Comparison of ENCODE assay signal across 8 mouse cellular contexts in genomic region chr14:54781610-54782365, GRCm38 (mm10). TPM values are rescaled to one million over a fixed set of nuclear protein-coding genes. Genes with fewer than 3 reads are reported as not detected.
DNase-seq lines count a peak whose midpoint lies in the region; ATAC-seq and TF ChIP-seq lines count a peak whose summit lies in the region.

Slc7a8 (minus strand) TSS chr14:54781946.

- H3K4me3 ChIP-seq in bone marrow, adult 2 months (replicated peaks; ENCODE audit: control insufficient read depth, low read depth, low read length): peak within 1 kb of the TSS; percentile 55
- H3K4me3 ChIP-seq in forebrain, embryonic 11.5 days (ENCODE audit: low read depth, low read length): peak within 1 kb of the TSS; percentile 47
- H3K4me3 ChIP-seq in heart, embryonic 14.5 days (ENCODE audit: control insufficient read depth in 1 of 2, insufficient read depth in 1 of 2, low read depth in 1 of 2, low read length in 2 of 2): peak within 1 kb of the TSS; percentile 56 to 58
- H3K4me3 ChIP-seq in liver, embryonic 15.5 days (replicated peaks): peak within 1 kb of the TSS; percentile 51
- peak within 1 kb of the TSS; percentile 47 for H3K4me3 ChIP-seq in neural tube, embryonic 12.5 days
- peak within 1 kb of the TSS; percentile 88 for H3K4me3 ChIP-seq in testis, adult 2 months (ENCODE audit: control insufficient read depth, low read depth, low read length)

- H3K27me3 ChIP-seq in forebrain, embryonic 11.5 days (ENCODE audit: control insufficient read depth, insufficient read depth, low read length): peaks cover 21% of the 10 kb centered on the region; the same call in 1 of the 2 replicates
- H3K27me3 ChIP-seq in heart, embryonic 14.5 days (ENCODE audit: control insufficient read depth, insufficient read depth, low read length): peaks cover 8% of the 10 kb centered on the region; the same call in 1 of the 2 replicates
- peaks cover 61% of the 10 kb centered on the region for H3K27me3 ChIP-seq in liver, embryonic 15.5 days
- peaks cover 9% of the 10 kb centered on the region; the same call in 1 of the 2 replicates for H3K27me3 ChIP-seq in neural tube, embryonic 12.5 days (replicated peaks)
- H3K27me3 ChIP-seq in testis, adult 2 months (ENCODE audit: control insufficient read depth, insufficient read depth, low read length): no peaks in the 10 kb centered on the region

- H3K9ac ChIP-seq in forebrain, embryonic 11.5 days (ENCODE audit: low read length): peak within 1 kb of the TSS; percentile 43
- peak within 1 kb of the TSS; percentile 70 for H3K9ac ChIP-seq in heart, embryonic 14.5 days (ENCODE audit: low read length)
- H3K9ac ChIP-seq in liver, embryonic 15.5 days: no peak within 1 kb of the TSS
- peak within 1 kb of the TSS; percentile 56 for H3K9ac ChIP-seq in neural tube, embryonic 12.5 days

- ATAC-seq in forebrain, embryonic 11.5 days (replicated peaks; ENCODE audit: low FRiP score): peak; percentile 66
- ATAC-seq in heart, embryonic 14.5 days (ENCODE audit: insufficient number of reproducible peaks, insufficient read depth, low FRiP score, low read depth): no peak
- no peak for ATAC-seq in liver, embryonic 15.5 days (ENCODE audit: insufficient read depth)
- peak; percentile 78 for ATAC-seq in neural tube, embryonic 12.5 days (ENCODE audit: low FRiP score, low read depth)

- TF ChIP-seq POLR2A in bone marrow, adult 2 months (IDR thresholded peaks at IDR 0.05; ENCODE audit: borderline replicate concordance, control insufficient read depth, low read depth, low read length): peak; percentile 69; the same call in 1 of the 2 replicates
- peak; percentile 86 for TF ChIP-seq POLR2A in testis, adult 2 months (IDR thresholded peaks at IDR 0.05; ENCODE audit: control insufficient read depth, low read depth, low read length)

- 1% methylated on average over 37 of the region's 37 CpGs for WGBS in bone marrow, adult 2 months
- 1% methylated on average over 37 of the region's 37 CpGs for WGBS in forebrain, embryonic 11.5 days
- WGBS in heart, embryonic 14.5 days: 3% methylated on average over 37 of the region's 37 CpGs
- whole genome bisulfite sequencing in liver, embryonic 15.5 days (ENCODE audit: insufficient replicate concordance): 2% methylated on average over 37 of the region's 37 CpGs
- 2% methylated on average over 37 of the region's 37 CpGs for WGBS in neural tube, embryonic 12.5 days

- H3K9me3 ChIP-seq in forebrain, embryonic 11.5 days (ENCODE audit: control insufficient read depth, low read length): no peaks in the 10 kb centered on the region
- no peaks in the 10 kb centered on the region for H3K9me3 ChIP-seq in heart, embryonic 14.5 days (ENCODE audit: control insufficient read depth, low read length)
- no peaks in the 10 kb centered on the region for H3K9me3 ChIP-seq in liver, embryonic 15.5 days (replicated peaks)
- H3K9me3 ChIP-seq in neural tube, embryonic 12.5 days: no peaks in the 10 kb centered on the region

- H3K4me2 ChIP-seq in forebrain, embryonic 11.5 days (ENCODE audit: low read depth, low read length, severe bottlenecking): peak within 1 kb of the TSS; percentile 63
- H3K4me2 ChIP-seq in heart, embryonic 14.5 days (ENCODE audit: low read length): peak within 1 kb of the TSS; percentile 90
- H3K4me2 ChIP-seq in liver, embryonic 15.5 days: peak within 1 kb of the TSS; percentile 73
- peak within 1 kb of the TSS; percentile 79 for H3K4me2 ChIP-seq in neural tube, embryonic 12.5 days (replicated peaks)

- no peak for TF ChIP-seq CTCF in bone marrow, adult 2 months (IDR thresholded peaks at IDR 0.05; ENCODE audit: control insufficient read depth, insufficient read depth, low read length)
- no peak for TF ChIP-seq CTCF in testis, adult 2 months (IDR thresholded peaks at IDR 0.05; ENCODE audit: control insufficient read depth, insufficient read depth, insufficient replicate concordance, low read depth, low read length)

- peak within 1 kb of the TSS; percentile 24; the same call in 1 of the 2 replicates for H3K27ac ChIP-seq in bone marrow, adult 2 months (ENCODE audit: control insufficient read depth, insufficient read depth, low read depth, low read length, poor library complexity)
- no peak within 1 kb of the TSS for H3K27ac ChIP-seq in forebrain, embryonic 11.5 days (ENCODE audit: low read depth, low read length)
- peak within 1 kb of the TSS; percentile 24 to 43; a peak in 1 of 4 replicates for H3K27ac ChIP-seq in heart, embryonic 14.5 days (replicated peaks in 1 of 2; ENCODE audit: control insufficient read depth in 1 of 2, insufficient read depth in 1 of 2, low read depth in 2 of 2, low read length in 2 of 2)
- no peak within 1 kb of the TSS for H3K27ac ChIP-seq in liver, embryonic 15.5 days (replicated peaks)
- no peak within 1 kb of the TSS for H3K27ac ChIP-seq in neural tube, embryonic 12.5 days
- peak within 1 kb of the TSS; percentile 62; the same call in 1 of the 2 replicates for H3K27ac ChIP-seq in testis, adult 2 months (ENCODE audit: control insufficient read depth, insufficient read depth, low read depth, low read length)

- no peaks in the 10 kb centered on the region; the same call in 1 of the 2 replicates for H3K4me1 ChIP-seq in bone marrow, adult 2 months (ENCODE audit: control insufficient read depth, insufficient read depth, low read length)
- H3K4me1 ChIP-seq in forebrain, embryonic 11.5 days (replicated peaks; ENCODE audit: control insufficient read depth, insufficient read depth, low read length): no peaks in the 10 kb centered on the region
- peaks cover 5 to 13% of the 10 kb centered on the region in 2 experiments; a peak in 2 of 4 replicates for H3K4me1 ChIP-seq in heart, embryonic 14.5 days (ENCODE audit: control insufficient read depth in 2 of 2, insufficient read depth in 2 of 2, low read length in 2 of 2)
- peaks cover 5% of the 10 kb centered on the region; the same call in 1 of the 2 replicates for H3K4me1 ChIP-seq in liver, embryonic 15.5 days (replicated peaks)
- 0 out of 2 replicates have a peak, but pooled peaks cover 4% of the 10 kb centered on the region for H3K4me1 ChIP-seq in neural tube, embryonic 12.5 days
- H3K4me1 ChIP-seq in testis, adult 2 months (ENCODE audit: control insufficient read depth, insufficient read depth, low read length): peaks cover 9% of the 10 kb centered on the region

- H3K36me3 ChIP-seq in forebrain, embryonic 11.5 days (ENCODE audit: control insufficient read depth, insufficient read depth, low read length): no peaks in the 10 kb centered on the region
- H3K36me3 ChIP-seq in heart, embryonic 14.5 days (ENCODE audit: control insufficient read depth, insufficient read depth, low read length): no peaks in the 10 kb centered on the region
- no peaks in the 10 kb centered on the region for H3K36me3 ChIP-seq in liver, embryonic 15.5 days (replicated peaks)
- no peaks in the 10 kb centered on the region for H3K36me3 ChIP-seq in neural tube, embryonic 12.5 days
- H3K36me3 ChIP-seq in testis, adult 2 months (ENCODE audit: control insufficient read depth, insufficient read depth, low read length): no peaks in the 10 kb centered on the region

- DNase-seq in 416B (ENCODE audit: low read depth): peak; percentile 79
- DNase-seq in forebrain, embryonic 11.5 days (ENCODE audit: low spot score): peak; percentile 79
- peak; percentile 85 for DNase-seq in kidney, postnatal 10 days

RNA-seq across cellular contexts. Expression of gene Slc7a8, which starts in this region (rescaled TPM):
- polyA plus RNA-seq in bone marrow, adult 2 months (2011; ENCODE audit: insufficient read depth, insufficient read length, low replicate concordance, missing spikeins): 2.6 and 4.5 TPM in 2 replicates
- 1.5 and 2.1 TPM in 2 replicates for polyA plus RNA-seq in forebrain, embryonic 11.5 days (2014; fragmentation: Nextera tagmentation; extraction: Ambion mirVana)
- 5.0 and 5.1 TPM in 2 replicates for polyA plus RNA-seq in heart, embryonic 14.5 days (2014; fragmentation: Nextera tagmentation; extraction: Ambion mirVana)
- polyA plus RNA-seq in liver, embryonic 15.5 days (2015; fragmentation: Nextera tagmentation; extraction: Ambion mirVana): 3.0 and 3.5 TPM in 2 replicates
- 3.1 and 3.7 TPM in 2 replicates for polyA plus RNA-seq in neural tube, embryonic 12.5 days (2016; fragmentation: Nextera tagmentation; extraction: Ambion mirVana)
- 18.8 and 27.5 TPM in 2 replicates for polyA plus RNA-seq in testis, adult 2 months (2012; rRNA removed)

Comparison
In these comparisons a context has a peak if more than half of its experiments do, and no peak if none do; other contexts are left out.
1. H3K27ac ChIP-seq: peak in bone marrow, adult 2 months (single experiment), heart, embryonic 14.5 days (2 of 2) and testis, adult 2 months (single experiment); none in forebrain, embryonic 11.5 days (single experiment), liver, embryonic 15.5 days (single experiment) and neural tube, embryonic 12.5 days (single experiment).
2. ATAC-seq: peak in forebrain, embryonic 11.5 days (single experiment) and neural tube, embryonic 12.5 days (single experiment); none in heart, embryonic 14.5 days (single experiment) and liver, embryonic 15.5 days (single experiment).
3. Peak in every context shown above with its lines, with median percentiles within 50 percentile points of each other: DNase-seq, H3K4me3 ChIP-seq and H3K4me2 ChIP-seq.